Mouse (Mus musculus) ES-Bruce4 (cell line): Measurements from ENCODE around the gene Xylt1. TPM values are rescaled to one million over a fixed set of nuclear protein-coding genes. Genes with fewer than 3 reads are reported as not detected.

Experiments
- H3K27ac ChIP-seq: 2 replicates; pipeline ENCODE4 v1.5.1; 2012; ENCODE audit warnings: low read length, inconsistent platforms; ENCODE audit not compliant: insufficient read depth
- H3K27me3 ChIP-seq: 2 replicates; pipeline ENCODE4 v1.6.1; 2012; ENCODE audit warnings: mild to moderate bottlenecking, low read length, inconsistent platforms; ENCODE audit not compliant: control insufficient read depth, poor library complexity, insufficient read depth, severe bottlenecking
- H3K36me3 ChIP-seq: 2 replicates; pipeline ENCODE4 v1.6.1; 2012; ENCODE audit warnings: inconsistent platforms, mild to moderate bottlenecking, low read length, moderate library complexity; ENCODE audit not compliant: control insufficient read depth, poor library complexity, insufficient read depth, severe bottlenecking
- H3K4me1 ChIP-seq: one replicate; pipeline ENCODE4 v1.8.1; 2011; ENCODE audit warnings: low read length; ENCODE audit not compliant: control insufficient read depth, insufficient read depth
- H3K4me3 ChIP-seq: 2 replicates; pipeline ENCODE4 v1.5.1; 2011; ENCODE audit warnings: low read depth, mild to moderate bottlenecking, low read length
- H3K9ac ChIP-seq: 2 replicates; pipeline ENCODE4 v1.6.1; 2012; ENCODE audit warnings: low read depth, mild to moderate bottlenecking, inconsistent platforms; ENCODE audit not compliant: poor library complexity, severe bottlenecking
- H3K9me3 ChIP-seq: replicated peaks from 2 replicates; pipeline ENCODE4 v1.6.1; 2012; ENCODE audit warnings: mild to moderate bottlenecking, low read length, inconsistent platforms; ENCODE audit not compliant: control insufficient read depth, poor library complexity, insufficient read depth, severe bottlenecking
- CTCF ChIP-seq: IDR thresholded peaks from one replicate; pipeline ENCODE4 v1.8.1; 2011; ENCODE audit warnings: low read depth, low read length
- EP300 ChIP-seq: IDR thresholded peaks from 2 replicates; pipeline ENCODE4 v1.6.1; 2011; ENCODE audit warnings: low read depth, low read length; ENCODE audit not compliant: insufficient read depth
- POLR2A ChIP-seq: IDR thresholded peaks from one replicate; pipeline ENCODE4 v1.8.1; 2011; ENCODE audit warnings: low read length; ENCODE audit not compliant: insufficient read depth
- polyA plus RNA-seq: library from polyadenylated mRNA; stranded (reverse); fragments of >200 nt; gene quantifications from 2 replicates; pipeline ENCODE4 v1.2.4, GENCODE M21; 2011; ENCODE audit warnings: low read depth; ENCODE audit not compliant: missing spikeins, insufficient read depth, insufficient read length

Xylt1 gene
- polyA plus RNA-seq, 1 experiment = 1.2 TPM

DNA sequence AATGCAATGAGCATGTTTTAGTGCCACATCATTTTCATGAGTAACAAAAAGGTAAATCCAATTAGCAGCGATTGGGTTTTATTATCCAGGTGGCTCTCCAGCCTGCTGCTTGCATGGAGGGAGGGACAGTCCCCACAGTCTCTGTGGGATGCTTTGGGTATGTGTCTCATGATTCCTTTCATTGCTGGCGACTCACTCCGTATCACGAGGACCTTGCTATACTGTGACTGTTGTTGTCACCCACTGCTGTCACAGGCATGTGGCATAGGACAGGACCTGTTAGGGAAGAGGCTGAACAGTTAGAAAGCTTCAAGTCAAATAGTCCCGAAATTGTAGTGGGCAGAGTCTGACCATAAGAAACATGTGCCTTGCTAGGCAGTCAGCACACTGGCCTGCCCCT is 234.1 kb downstream of the Xylt1 start:
- Histone ChIP-seq H3K4me1 (peaks cover 1% of the 10 kb centered on the region), H3K9me3 (no peaks in the 10 kb centered on the region), H3K4me3 (no peak overlapping the region), H3K27me3 (no peaks in the 10 kb centered on the region), H3K9ac (no peak overlapping the region), H3K36me3 (no peaks in the 10 kb centered on the region), H3K27ac (no peak overlapping the region)
- TF ChIP-seq POLR2A (no peak), CTCF (no peak), EP300 (no peak)

- Histone ChIP-seq H3K4me1 (peaks cover 1% of the 10 kb centered on the region), H3K27ac (no peak overlapping the region), H3K9ac (no peak overlapping the region), H3K9me3 (no peaks in the 10 kb centered on the region), H3K4me3 (no peak overlapping the region), H3K27me3 (no peaks in the 10 kb centered on the region), H3K36me3 (no peaks in the 10 kb centered on the region)
- TF ChIP-seq CTCF (no peak), POLR2A (no peak), EP300 (no peak)
Observed at GRCm38 (mm10) chr7:117616277-117616676, 235.5 kb downstream of the Xylt1 start.

DNA sequence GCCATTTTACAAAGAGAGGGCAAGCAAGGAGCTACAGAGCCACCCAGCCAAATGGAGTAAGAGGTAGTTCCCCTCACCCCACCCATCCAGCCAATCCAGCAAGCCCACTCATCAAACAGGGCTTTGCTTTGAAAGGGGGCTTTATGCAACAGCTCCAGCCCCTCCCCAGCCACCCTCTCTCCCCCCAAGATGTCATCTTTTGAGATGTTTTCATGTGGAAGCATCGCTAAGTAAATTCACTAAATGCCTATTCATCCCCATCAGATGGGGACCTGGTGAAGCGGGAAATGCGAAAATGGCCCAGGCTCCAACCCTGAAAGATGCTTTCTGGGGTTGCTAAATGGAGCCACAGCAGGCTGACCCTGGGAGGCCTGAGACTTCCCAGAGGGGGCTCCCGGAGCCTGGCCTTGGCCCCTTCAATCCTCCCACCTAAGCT is 238.0 kb downstream of the Xylt1 start:
- H3K27me3 ChIP-seq = no peaks in the 10 kb centered on the region
- no peak overlapping the region for H3K4me3 ChIP-seq
- H3K9me3 ChIP-seq = no peaks in the 10 kb centered on the region
- no peak overlapping the region for H3K9ac ChIP-seq
- TF ChIP-seq CTCF (no peak), EP300 (no peak), POLR2A (no peak)
- no peaks in the 10 kb centered on the region for H3K36me3 ChIP-seq
- no peaks in the 10 kb centered on the region for H3K4me1 ChIP-seq
- H3K27ac ChIP-seq = no peak overlapping the region

- no peaks in the 10 kb centered on the region for H3K36me3 ChIP-seq
- H3K9me3 ChIP-seq = no peaks in the 10 kb centered on the region
- no peak overlapping the region for H3K27ac ChIP-seq
- TF ChIP-seq CTCF (no peak), EP300 (no peak), POLR2A (no peak)
- no peaks in the 10 kb centered on the region for H3K27me3 ChIP-seq
- H3K4me1 ChIP-seq = no peaks in the 10 kb centered on the region
- H3K9ac ChIP-seq = no peak overlapping the region
- no peak overlapping the region for H3K4me3 ChIP-seq
Observed at GRCm38 (mm10) chr7:117621566-117621965, 240.8 kb downstream of the Xylt1 start.

- Histone ChIP-seq H3K4me3 (no peak overlapping the region), H3K27me3 (no peaks in the 10 kb centered on the region), H3K9ac (no peak overlapping the region), H3K36me3 (no peaks in the 10 kb centered on the region), H3K27ac (no peak overlapping the region), H3K9me3 (no peaks in the 10 kb centered on the region), H3K4me1 (no peaks in the 10 kb centered on the region)
- TF ChIP-seq EP300 = no peak
- no peak for TF ChIP-seq CTCF
- no peak for TF ChIP-seq POLR2A
Observed at GRCm38 (mm10) chr7:117622769-117623168, 242.0 kb downstream of the Xylt1 start.

- no peaks in the 10 kb centered on the region for H3K9me3 ChIP-seq
- no peak overlapping the region for H3K27ac ChIP-seq
- H3K9ac ChIP-seq = no peak overlapping the region
- TF ChIP-seq POLR2A (no peak), EP300 (no peak), CTCF (no peak)
- no peak overlapping the region for H3K4me3 ChIP-seq
- no peaks in the 10 kb centered on the region for H3K36me3 ChIP-seq
- no peaks in the 10 kb centered on the region for H3K4me1 ChIP-seq
- H3K27me3 ChIP-seq = no peaks in the 10 kb centered on the region
Observed at GRCm38 (mm10) chr7:117628791-117629190, 248.0 kb downstream of the Xylt1 start.
